Mouse (Mus musculus): ENCODE measurements around the gene Cdc20b.

DNA sequence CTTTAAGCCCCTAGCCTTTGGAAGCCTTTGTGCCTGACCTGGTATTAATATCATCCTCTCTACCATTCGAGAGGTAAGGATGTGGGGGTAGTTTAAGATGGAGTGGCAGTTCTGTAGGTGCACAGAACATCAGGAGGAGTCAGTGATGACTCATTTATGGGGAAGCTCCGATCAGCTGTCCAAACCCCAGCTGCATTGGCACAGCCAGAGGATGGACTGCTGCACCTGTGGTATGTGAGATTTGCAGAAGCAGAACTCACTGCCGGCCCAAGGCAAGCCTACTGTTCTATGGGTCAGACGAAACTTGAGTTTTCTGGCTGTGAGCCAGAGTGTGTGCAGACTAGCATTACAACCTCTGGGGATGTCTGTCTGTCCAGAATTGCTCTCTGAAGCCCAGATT, 38.5 kb upstream of the Cdc20b start:
- TF ChIP-seq CTCF (IDR thresholded peaks at IDR 0.05; ENCODE audit: control insufficient read depth, insufficient read depth, low read length): no peak
- TF ChIP-seq POLR2A (IDR thresholded peaks at IDR 0.05; ENCODE audit: borderline replicate concordance, control insufficient read depth, low read depth, low read length): no peak
